Mouse (Mus musculus) kidney, embryonic 14.5 days (tissue): ENCODE measurements at regions not wholly inside any gene's neighbourhood (a gene's known extent, or its start where the extent isn't known, plus 50 kb on each side); places are given as distances from the start of the nearest gene placed in this dataset. TPM values are rescaled to one million over a fixed set of nuclear protein-coding genes. Genes with fewer than 3 reads are reported as not detected.

Experiments
- ATAC-seq: fragments of 200-750 bp; cut with Nextera tagmentation; 2 replicates; pipeline ENCODE4 v1.8.0; 2017; ENCODE audit warnings: moderate number of reproducible peaks, mild to moderate bottlenecking, moderate TSS enrichment, moderate library complexity; ENCODE audit not compliant: low FRiP score, low TSS enrichment
- H3K27ac ChIP-seq: fragments of 300-500 bp; sonication (generic); 2 replicates; pipeline ENCODE4 v1.5.1; 2014; ENCODE audit warnings: low read depth, mild to moderate bottlenecking, low read length, moderate library complexity, mixed read lengths
- H3K27me3 ChIP-seq: fragments of 300-500 bp; sonication (generic); 2 replicates; pipeline ENCODE4 v1.6.1; 2014; ENCODE audit warnings: mild to moderate bottlenecking, low read length; ENCODE audit not compliant: control insufficient read depth, insufficient read depth
- H3K36me3 ChIP-seq: fragments of 300-500 bp; sonication (generic); 2 replicates; pipeline ENCODE4 v1.6.1; 2014; ENCODE audit warnings: low read length, mixed read lengths; ENCODE audit not compliant: control insufficient read depth, insufficient read depth
- H3K4me1 ChIP-seq: fragments of 300-500 bp; sonication (generic); 2 replicates; pipeline ENCODE4 v1.6.1; 2014; ENCODE audit warnings: low read length, mixed read lengths; ENCODE audit not compliant: control insufficient read depth, insufficient read depth
- H3K4me2 ChIP-seq: fragments of 300-500 bp; sonication (generic); replicated peaks from 2 replicates; pipeline ENCODE4 v1.6.1; 2014; ENCODE audit warnings: low read depth, mild to moderate bottlenecking, low read length
- H3K4me3 ChIP-seq: fragments of 300-500 bp; sonication (generic); 2 replicates; pipeline ENCODE4 v1.5.1; 2014; ENCODE audit warnings: mild to moderate bottlenecking, low read length
- H3K9ac ChIP-seq: fragments of 300-500 bp; sonication (generic); 2 replicates; pipeline ENCODE4 v1.6.1; 2014; ENCODE audit warnings: low read depth, mild to moderate bottlenecking, low read length, moderate library complexity
- H3K9me3 ChIP-seq: fragments of 300-500 bp; sonication (generic); 2 replicates; pipeline ENCODE4 v1.6.1; 2016; ENCODE audit warnings: low read length; ENCODE audit not compliant: control insufficient read depth
- WGBS: fragments of 180-500 bp; shearing (Covaris S2); extraction: QIAGEN DNeasy Blood & Tissue Kit; methylation state at CpG from one replicate; pipeline ENCODE4 v1.1.7; 2014; 5-methylcytosine and 5-hydroxymethylcytosine counted together
- microRNA-seq: library from miRNA; unstranded; fragments of <30 nt; microRNA quantifications from one replicate; pipeline ENCODE4, GENCODE M21; 2016

DNA sequence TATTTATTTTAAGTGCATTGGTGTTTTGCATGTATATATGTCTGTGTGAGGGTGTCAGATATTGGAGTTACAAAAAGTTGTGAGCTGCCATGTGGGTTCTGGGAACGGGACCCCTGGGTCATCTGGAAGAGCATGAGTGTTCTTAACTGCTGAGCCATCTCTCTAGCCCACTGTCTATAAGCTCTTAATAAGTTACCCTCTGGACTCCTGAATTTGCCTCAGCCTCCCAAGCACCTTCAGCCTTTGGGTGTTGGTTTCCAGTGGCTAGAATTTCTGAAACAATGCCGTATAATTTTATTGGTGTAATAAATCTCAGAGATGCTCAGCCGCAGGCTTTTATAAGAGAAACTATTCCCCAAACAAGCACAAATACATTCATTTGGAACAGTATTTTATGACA, 75.0 kb downstream of the Nat3 start:
- peak; percentile 39; the same call in 1 of the 2 replicates for ATAC-seq
- 45% methylated on average over 3 of the region's 3 CpGs for WGBS

DNA sequence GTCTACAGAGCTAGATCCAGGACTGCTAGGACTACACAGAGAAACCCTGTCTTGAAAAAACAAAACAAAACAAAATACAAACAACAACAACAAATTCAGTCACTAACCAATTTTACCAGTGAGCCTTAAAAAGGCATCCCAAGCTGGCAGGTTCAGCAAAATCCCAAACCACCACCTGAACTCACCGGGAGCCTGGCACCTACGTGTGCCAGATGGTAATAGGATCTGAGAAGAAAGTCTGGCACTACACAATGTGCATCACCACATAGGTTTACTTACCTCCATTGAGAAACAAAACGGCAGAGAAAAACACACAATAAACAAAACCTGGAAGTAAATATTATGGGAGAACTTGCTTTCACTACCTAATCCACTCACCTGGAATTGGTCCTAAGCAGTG, 98.6 kb downstream of the Nat3 start:
- 93% methylated on average over 3 of the region's 3 CpGs for WGBS

More for the DNA sequence above, 75.0 kb downstream of the Nat3 start:
- H3K36me3 ChIP-seq = no peaks in the 10 kb centered on the region
- no peak overlapping the region for H3K27ac ChIP-seq
- H3K4me2 ChIP-seq = no peak overlapping the region
- H3K4me3 ChIP-seq = no peak overlapping the region
- no peak overlapping the region for H3K9ac ChIP-seq
- no peaks in the 10 kb centered on the region for H3K27me3 ChIP-seq
- H3K4me1 ChIP-seq = no peaks in the 10 kb centered on the region
- H3K9me3 ChIP-seq = no peaks in the 10 kb centered on the region

GRCm38 (mm10) chr8:67631691-67632090, 108.0 kb downstream of the Nat3 start:
- Histone ChIP-seq H3K4me1 (no peaks in the 10 kb centered on the region), H3K27me3 (no peaks in the 10 kb centered on the region), H3K4me2 (no peak overlapping the region), H3K9ac (no peak overlapping the region), H3K9me3 (no peaks in the 10 kb centered on the region), H3K36me3 (no peaks in the 10 kb centered on the region), H3K4me3 (no peak overlapping the region), H3K27ac (no peak overlapping the region)
- WGBS = 87% methylated on average over 5 of the region's 5 CpGs
- no peak for ATAC-seq

More for the DNA sequence above, 98.6 kb downstream of the Nat3 start:
- Histone ChIP-seq H3K27me3 (no peaks in the 10 kb centered on the region), H3K4me3 (no peak overlapping the region), H3K9ac (no peak overlapping the region), H3K36me3 (no peaks in the 10 kb centered on the region), H3K4me2 (no peak overlapping the region), H3K27ac (no peak overlapping the region), H3K9me3 (no peaks in the 10 kb centered on the region), H3K4me1 (no peaks in the 10 kb centered on the region)
- no peak for ATAC-seq

- H3K36me3 ChIP-seq = no peaks in the 10 kb centered on the region
- no peak overlapping the region for H3K4me2 ChIP-seq
- ATAC-seq = no peak
- 81% methylated on average over 6 of the region's 6 CpGs for WGBS
- no peaks in the 10 kb centered on the region for H3K4me1 ChIP-seq
- H3K27me3 ChIP-seq = no peaks in the 10 kb centered on the region
- no peak overlapping the region for H3K4me3 ChIP-seq
- H3K9ac ChIP-seq = no peak overlapping the region
- H3K27ac ChIP-seq = no peak overlapping the region
- H3K9me3 ChIP-seq = no peaks in the 10 kb centered on the region
Observed at GRCm38 (mm10) chr8:67632290-67632689, 108.6 kb downstream of the Nat3 start.

Small RNA genes in the stretch of these regions (microRNA-seq; reads per million reads assigned to microRNA genes)
- gene Gm44391 = not detected
